Mouse (Mus musculus) frontal cortex, postnatal 14 days (tissue): ENCODE measurements around the gene Rnf39.

Source experiments
- DNase-seq, 2 experiments: peaks; one replicate each; pipeline ENCODE4 v3.0.0; 2022; ENCODE audit warnings: low spot score in 2 of 2

The Rnf39 gene

GRCm38 (mm10) chr17:36942791-36943471 is at the start of gene Rnf39:
Rnf39 (plus strand) TSS chr17:36942918.
- no peak for DNase-seq

- no peak for DNase-seq
Measured at GRCm38 (mm10) chr17:36893387-36893786, 49.3 kb upstream of the Rnf39 start.

- peak in 1 of 2 experiments; percentile 14 for DNase-seq
Measured at GRCm38 (mm10) chr17:36896583-36896982, 46.1 kb upstream of the Rnf39 start.

GRCm38 (mm10) chr17:36897065-36897464 is 45.7 kb upstream of the Rnf39 start:
- DNase-seq: no peak

GRCm38 (mm10) chr17:36897552-36898205 is 45.0 kb upstream of the Rnf39 start, which contains the start of gene Trim31:
Trim31 (plus strand) TSS chr17:36898118.
- no peak for DNase-seq

GRCm38 (mm10) chr17:36899376-36899775 is 43.3 kb upstream of the Rnf39 start:
- DNase-seq: no peak

- DNase-seq: no peak
Measured at GRCm38 (mm10) chr17:36900001-36900400, 42.7 kb upstream of the Rnf39 start.

- DNase-seq: no peak
Measured at GRCm38 (mm10) chr17:36900691-36901090, 42.0 kb upstream of the Rnf39 start.

- DNase-seq: no peak
Measured at GRCm38 (mm10) chr17:36903651-36904050, 39.1 kb upstream of the Rnf39 start.

GRCm38 (mm10) chr17:36908235-36908634 is 34.5 kb upstream of the Rnf39 start:
- DNase-seq: no peak

GRCm38 (mm10) chr17:36909802-36910201 is 32.9 kb upstream of the Rnf39 start:
- no peak for DNase-seq

GRCm38 (mm10) chr17:36912031-36912430 is 30.7 kb upstream of the Rnf39 start:
- no peak for DNase-seq

GRCm38 (mm10) chr17:36914108-36914507 is 28.6 kb upstream of the Rnf39 start:
- peak; percentile 19 to 52 for DNase-seq

- DNase-seq: peak; percentile 25 to 50
Measured at GRCm38 (mm10) chr17:36915076-36915475, 27.6 kb upstream of the Rnf39 start.

GRCm38 (mm10) chr17:36920239-36920638 is 22.5 kb upstream of the Rnf39 start:
- DNase-seq: no peak

GRCm38 (mm10) chr17:36922715-36923114 is 20.0 kb upstream of the Rnf39 start:
- no peak for DNase-seq

GRCm38 (mm10) chr17:36923491-36923890 is 19.2 kb upstream of the Rnf39 start:
- no peak for DNase-seq

GRCm38 (mm10) chr17:36927496-36928120 is 15.1 kb upstream of the Rnf39 start:
- no peak for DNase-seq

GRCm38 (mm10) chr17:36929236-36929932 is 13.3 kb upstream of the Rnf39 start:
- no peak for DNase-seq

GRCm38 (mm10) chr17:36930233-36930632 is 12.5 kb upstream of the Rnf39 start:
- no peak for DNase-seq

GRCm38 (mm10) chr17:36931130-36931529 is 11.6 kb upstream of the Rnf39 start:
- DNase-seq: no peak

- no peak for DNase-seq
Measured at GRCm38 (mm10) chr17:36931806-36932205, 10.9 kb upstream of the Rnf39 start.
